Mouse (Mus musculus): ENCODE data around the gene Ptprn2.

The Ptprn2 gene

GRCm38 (mm10) chr12:116595727-116596126 lies 110.2 kb downstream of the Ptprn2 start:
- DNase-seq: no peak

DNA sequence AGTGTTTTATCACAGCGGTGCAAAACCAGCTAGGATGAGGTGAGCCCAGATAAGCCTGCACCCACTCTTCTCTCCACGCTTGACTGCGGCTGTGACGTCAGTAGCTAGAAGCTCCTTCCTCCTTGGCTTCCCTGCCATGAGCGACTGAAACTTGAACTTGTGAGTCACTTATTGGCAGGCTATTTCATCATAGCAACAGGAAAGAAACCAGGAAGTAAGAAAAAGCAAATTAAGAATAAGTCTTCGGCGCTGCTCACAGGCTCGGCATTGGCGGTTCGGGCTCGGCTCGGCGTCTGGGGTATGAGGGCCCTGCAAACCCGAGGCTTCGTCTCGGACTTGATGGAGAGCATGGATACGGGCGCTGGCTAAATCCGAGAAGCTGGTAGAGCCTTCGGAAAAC lies 111.5 kb downstream of the Ptprn2 start:
- no peak for DNase-seq

- DNase-seq: no peak
These were observed 112.2 kb downstream of the Ptprn2 start for GRCm38 (mm10) chr12:116597670-116598069.

DNA sequence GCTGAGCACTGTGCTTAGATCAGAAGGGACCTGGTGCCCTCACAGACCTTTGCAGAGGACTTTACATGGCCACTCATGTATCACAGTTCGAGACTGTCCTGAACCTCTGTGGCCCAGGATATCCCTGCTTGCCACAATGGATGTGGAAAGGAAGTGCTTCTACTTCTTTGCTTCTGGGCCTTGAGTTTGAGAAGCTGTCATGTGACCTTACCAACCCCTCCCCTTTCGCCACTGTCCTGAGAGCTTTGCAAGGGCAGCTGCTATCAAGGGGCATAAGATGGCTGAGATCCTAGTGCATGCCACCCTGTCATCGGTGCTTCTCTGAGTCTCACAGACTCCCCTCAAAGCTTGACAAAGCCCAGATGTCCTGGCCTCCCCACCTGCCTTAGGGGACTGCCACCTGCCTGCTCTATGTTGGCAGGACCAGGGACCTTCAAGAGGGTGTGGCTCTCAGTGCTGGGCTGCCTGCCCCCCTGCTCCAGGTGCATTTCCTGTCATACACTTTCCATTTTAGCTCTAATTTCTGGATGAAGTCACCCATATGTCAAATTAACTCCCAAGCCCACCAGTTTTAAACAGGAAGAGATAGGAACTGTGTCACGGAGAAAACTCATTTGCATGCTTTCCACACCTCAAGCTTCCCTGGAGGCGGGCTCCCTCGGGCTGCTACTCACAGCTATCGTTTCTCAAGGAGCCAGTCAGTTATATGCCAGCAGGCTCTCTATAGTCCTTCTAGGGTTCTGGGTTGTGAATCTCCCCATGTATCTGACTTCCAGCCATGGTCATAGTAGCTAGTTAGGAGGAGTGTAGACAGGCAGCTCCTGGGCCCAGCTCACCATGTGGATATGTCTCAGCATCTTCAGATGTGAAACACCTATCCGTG lies 112.8 kb downstream of the Ptprn2 start:
- no peak for DNase-seq

DNA sequence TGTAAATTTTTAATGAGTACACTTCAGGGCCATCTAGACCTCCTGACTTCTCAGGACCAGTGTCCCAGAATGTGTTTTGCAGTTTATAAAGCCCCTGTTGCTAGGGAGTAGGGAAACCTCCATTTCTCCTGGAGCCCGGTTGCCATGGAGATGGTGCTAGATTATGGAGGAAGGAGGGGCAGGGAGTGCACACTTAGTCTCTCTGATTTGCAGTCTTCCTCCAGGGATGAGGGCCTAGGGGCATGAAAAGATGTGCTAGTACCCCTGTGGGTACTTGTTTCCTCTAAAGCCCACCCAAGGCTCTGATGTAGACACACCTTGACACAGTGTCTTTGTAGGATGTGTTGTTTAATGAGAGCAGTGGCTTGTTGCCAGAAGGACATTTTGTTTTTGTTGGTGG lies 114.0 kb downstream of the Ptprn2 start:
- no peak for DNase-seq

DNA sequence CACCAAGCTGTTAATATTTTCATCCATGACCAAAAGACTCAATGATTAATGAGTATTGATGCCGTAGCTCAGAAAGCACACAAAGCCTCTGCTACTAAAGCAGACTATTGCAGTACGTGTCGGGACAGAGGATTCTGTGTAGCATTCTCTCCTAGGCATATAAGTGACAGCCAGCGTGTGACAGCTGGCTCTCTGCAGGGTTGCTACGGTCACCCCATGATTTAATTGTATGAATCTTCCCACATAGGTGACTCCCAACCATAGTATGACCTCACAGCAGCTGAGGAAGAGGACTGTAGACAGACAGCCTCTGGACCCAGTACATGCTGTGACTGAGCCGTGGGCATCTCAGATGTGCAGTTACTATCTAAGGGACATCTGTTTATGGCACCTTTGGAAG lies 114.5 kb downstream of the Ptprn2 start:
- DNase-seq: no peak

GRCm38 (mm10) chr12:116601395-116601794 lies 115.9 kb downstream of the Ptprn2 start:
- DNase-seq: no peak

DNA sequence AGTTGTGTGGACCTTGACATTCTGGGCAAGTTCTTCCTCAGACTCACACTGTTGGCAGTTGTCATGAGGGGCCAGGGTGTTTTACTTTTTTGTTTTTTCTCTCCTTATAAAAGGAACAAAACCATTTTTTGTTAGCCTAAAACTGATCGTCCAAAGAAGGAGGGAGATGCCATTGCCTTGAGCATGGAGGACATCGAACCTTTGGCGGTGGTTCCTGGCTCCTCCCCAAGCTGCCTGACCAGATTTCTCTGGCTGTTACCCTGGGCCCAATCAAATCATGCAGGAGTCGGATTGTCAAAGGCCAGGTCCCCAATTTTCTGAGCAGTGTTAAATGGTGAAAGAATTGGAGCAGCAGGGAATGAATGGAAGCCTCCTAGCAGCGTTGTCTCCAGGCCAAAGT lies 116.4 kb downstream of the Ptprn2 start:
- no peak for DNase-seq

DNA sequence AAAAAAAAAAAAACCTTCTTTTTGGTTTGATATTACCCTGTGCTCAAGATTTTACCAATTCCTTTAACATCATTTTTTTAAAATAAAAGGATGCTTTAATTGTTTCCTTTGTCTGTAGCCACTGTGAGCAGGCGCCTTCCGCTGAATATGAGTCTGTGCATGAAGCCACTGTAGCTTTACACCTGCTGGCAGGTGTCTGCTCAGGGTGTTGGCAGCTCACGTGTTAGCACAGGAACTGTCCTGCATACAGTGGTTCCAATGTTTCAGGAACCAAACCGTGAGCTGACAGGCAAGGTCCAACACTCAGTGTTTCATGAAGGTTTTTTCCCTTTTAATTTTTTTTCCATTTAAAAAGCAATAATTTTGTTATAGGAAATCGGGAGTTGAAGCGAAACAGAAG lies 123.1 kb downstream of the Ptprn2 start:
- DNase-seq: no peak

GRCm38 (mm10) chr12:116619868-116620267 lies 134.3 kb downstream of the Ptprn2 start:
- peak; percentile 60 for DNase-seq

DNA sequence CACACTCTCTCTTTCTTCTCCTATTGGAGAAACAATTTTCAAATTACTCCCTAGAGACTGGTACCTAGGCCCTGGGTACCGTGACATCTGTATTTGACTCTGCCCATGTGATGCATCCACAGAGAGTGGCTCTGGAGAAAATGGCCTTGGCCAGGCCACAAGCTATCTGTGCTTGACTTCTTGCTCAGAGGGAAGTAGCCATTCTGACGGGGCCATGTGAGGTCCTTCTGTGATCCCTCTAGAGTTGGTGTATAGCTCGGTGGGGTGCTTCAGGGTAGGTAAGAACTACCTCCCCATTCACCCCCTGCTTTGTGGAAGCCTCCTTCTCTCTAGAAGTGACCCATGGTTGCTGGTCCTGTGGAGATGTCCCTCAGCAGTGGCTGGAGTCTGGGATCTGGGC lies 134.8 kb downstream of the Ptprn2 start:
- DNase-seq: peak; percentile 26

DNA sequence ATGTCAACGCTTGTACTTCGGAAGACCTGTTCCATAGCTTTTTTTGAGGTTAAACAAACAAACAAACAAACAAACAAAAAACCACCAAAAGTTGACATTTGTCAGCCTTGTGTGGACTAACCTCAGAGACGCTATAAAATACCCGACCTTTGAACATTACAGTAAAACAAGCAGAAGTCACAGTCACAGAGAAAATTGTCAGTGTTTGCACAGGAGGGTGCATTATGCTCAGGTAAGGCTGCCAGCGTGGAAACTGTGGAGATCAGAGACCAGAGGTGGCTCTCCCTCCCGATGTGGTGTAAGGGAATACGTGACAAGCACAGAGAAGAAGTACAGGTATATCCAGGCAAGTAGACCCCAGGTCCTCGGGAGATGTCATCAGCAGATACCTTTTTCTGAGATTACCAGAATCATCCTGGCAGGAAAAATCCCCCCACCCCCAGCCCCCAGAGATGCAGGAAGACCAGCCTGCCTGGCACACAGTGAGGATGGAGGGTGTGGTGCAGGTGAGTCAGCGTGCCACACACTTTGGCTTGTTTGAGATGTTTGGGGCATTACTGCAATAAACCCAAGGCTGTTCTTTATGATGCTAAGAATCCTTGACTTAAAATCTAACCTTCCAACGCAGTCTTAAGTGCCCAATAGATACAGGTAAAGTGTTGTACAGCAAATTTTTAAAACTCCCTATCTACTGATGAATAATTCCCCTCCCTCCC lies 136.0 kb downstream of the Ptprn2 start:
- peak; percentile 11 for DNase-seq

DNA sequence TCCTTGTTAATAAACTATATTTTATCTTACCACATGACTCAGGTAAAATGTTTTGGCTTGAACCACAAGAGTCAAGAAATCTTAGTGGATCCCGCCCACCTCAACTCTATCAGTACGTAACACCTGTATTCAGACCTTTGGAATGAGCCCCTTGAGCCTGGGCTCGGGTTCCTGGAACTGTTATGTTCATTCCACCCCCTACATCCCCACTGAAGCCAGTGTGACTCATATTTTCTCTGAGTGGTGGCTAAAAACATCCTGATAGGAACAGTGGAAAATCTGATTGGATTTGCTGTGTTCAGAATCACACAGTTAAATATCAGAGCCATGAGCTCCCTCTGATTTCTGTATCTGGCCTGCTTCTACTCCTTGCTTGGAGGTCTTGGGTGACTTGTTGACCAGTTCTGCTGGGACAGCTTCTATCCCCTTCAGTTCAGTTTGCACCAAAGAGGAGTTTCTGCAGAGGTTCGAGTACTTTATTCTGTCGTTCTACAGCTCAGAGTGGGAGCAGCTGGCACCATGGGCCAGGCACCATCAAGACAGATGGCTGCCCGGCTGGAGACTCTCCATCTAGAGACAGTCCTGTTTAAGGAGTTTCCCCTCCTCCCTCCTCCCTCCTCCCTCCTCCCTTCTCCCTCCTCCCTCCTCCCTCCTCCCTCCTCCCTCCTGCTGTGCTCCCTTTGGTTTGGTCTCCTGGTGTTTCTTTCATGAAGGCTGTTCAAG lies 137.3 kb downstream of the Ptprn2 start:
- peak; percentile 90 for DNase-seq

DNA sequence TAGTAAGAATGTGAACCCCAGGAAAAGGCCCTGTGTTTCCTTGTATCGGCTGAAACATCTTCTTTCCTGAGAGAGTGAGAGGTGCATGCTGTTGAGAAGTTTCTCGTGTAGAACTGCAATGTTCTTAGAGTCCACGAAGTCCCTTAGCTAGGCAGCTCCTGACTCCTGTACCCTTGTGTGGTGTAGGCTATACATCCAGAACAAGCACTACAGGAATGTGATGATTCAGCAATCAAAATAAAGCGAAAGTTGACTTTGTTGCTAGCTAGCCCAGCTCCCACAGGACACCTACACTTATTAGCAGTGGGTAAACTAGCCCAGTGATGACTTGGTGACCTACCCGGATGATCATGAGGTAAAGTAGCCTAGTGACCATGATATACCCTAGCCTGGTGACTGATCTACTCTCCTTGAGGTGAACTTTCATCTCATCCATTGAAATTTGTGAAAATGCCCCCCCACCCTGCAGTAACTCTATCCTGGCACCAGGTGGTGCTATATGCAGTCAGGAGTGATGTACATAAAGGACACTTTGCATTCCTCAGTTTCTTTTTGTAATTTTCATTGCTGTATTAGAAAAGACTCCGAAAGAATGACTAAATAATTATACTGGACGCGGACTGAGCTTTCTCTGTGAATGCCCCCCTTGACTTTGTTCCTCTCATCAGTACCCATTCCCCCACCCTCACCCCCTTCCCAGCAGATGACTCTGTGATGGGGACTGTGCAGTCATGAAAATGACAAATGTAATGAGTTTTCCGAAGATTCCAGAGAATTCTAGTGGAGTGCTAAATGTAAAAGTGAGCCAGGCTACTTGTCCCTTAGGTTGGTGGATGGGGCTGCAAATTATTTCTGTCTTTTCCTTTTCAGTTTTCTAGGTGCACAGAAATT lies 140.1 kb downstream of the Ptprn2 start:
- DNase-seq: no peak

- no peak for DNase-seq
These were observed 143.5 kb downstream of the Ptprn2 start for GRCm38 (mm10) chr12:116628992-116629391.

- DNase-seq: no peak
These were observed 152.0 kb downstream of the Ptprn2 start for GRCm38 (mm10) chr12:116637498-116637897.

- DNase-seq: no peak
These were observed 155.4 kb downstream of the Ptprn2 start for GRCm38 (mm10) chr12:116640871-116641270.

DNA sequence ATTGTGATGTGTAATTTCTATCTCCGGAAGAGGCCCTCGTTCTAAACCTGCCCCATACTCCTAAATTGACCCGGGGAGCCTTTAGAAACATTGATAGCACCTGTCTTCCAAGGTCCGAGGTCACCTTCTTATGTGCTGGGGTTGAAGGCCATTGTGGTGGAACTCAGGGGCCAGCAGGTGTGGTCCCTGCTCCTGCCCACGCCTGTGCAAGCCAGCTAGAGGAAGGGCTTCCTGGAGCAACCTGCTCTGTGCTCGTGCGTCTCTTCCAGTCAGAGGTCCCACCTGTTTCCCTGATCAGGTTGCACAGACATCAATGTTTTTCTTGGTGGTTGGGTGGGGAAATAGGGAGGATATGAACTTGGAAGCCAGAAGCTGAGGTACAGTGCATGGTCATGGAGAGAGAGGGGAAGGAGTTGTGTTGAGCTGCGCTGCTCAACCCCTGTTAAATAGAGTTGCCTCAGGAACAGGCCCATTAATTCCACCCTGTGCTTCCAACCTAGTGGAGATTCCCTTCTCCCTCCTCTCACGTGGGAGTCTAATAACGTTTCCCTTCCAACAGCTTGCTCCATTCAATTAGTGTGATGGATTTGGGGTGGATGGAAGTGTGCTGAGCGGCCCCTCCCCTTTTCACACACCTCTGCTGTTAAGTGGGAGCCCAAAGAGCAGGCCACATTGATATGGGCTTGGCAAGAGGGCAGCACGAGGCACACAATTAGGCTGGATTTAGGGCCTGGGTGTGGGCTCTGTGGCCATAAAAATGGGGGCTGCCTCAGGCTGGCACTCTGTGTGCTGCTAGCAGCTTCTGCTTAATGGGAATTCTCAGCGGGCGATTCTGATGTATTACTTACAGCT lies 156.0 kb downstream of the Ptprn2 start:
- DNase-seq: no peak

- no peak for DNase-seq
These were observed 156.7 kb downstream of the Ptprn2 start for GRCm38 (mm10) chr12:116642191-116642549.

- DNase-seq: no peak
These were observed 161.3 kb downstream of the Ptprn2 start for GRCm38 (mm10) chr12:116646771-116647170.

DNA sequence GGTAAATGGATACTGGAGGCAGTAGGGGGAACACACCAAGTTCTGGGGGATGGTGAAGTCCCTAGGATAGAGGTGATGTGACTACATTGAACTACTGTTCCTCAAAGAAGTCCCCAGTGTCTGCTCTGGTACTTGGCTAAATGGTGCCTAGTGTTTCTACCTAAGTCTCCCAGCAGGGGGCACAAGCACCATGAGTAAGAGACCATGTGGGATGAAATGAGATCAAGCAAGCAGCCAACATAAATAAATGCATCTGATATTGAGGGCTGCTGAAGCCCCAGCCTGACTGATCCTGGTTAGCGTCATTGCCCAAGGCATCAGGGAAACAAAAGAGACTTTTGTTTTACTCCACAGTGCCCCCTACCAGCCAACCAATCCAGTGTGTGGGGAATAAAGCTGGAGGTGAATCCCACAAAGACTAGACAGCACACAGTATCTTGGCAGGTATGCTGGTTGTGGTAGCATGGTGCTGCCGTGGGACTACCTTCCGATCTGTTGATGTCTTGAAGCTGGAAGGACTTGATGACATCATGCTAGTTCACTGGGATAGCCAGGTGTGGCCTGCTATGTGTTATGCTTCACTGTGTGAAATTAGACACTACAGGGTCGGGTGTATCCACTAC lies 163.2 kb downstream of the Ptprn2 start:
- no peak for DNase-seq

Data from cerebellum, adult 11-12 months (tissue).